Mouse (Mus musculus) embryonic stem cell, embryonic (primary cell): ENCODE measurements at regions not wholly inside any gene's neighbourhood (a gene's known extent, or its start where the extent isn't known, plus 50 kb on each side); places are given as distances from the start of the nearest gene placed in this dataset.

Source experiments
- CTCF ChIA-PET, 4 experiments: fragments of 300-600 bp in 2 of 4; fragments of 350-600 bp in 2 of 4; sonication (Branson Sonifier 250); formaldehyde crosslinking; loops; one replicate each; lab custom pipeline; 2022; ENCODE audit warnings: inconsistent platforms in 2 of 4; lab: Charles Lee
- POLR2A ChIA-PET, 4 experiments: fragments of 300-600 bp in 2 of 4; fragments of 350-600 bp in 2 of 4; sonication (Branson Sonifier 250); formaldehyde crosslinking; loops; one replicate each; lab custom pipeline; 2022; ENCODE audit warnings: antibody characterized with exemption in 4 of 4, inconsistent platforms in 1 of 4; lab: Charles Lee

DNA sequence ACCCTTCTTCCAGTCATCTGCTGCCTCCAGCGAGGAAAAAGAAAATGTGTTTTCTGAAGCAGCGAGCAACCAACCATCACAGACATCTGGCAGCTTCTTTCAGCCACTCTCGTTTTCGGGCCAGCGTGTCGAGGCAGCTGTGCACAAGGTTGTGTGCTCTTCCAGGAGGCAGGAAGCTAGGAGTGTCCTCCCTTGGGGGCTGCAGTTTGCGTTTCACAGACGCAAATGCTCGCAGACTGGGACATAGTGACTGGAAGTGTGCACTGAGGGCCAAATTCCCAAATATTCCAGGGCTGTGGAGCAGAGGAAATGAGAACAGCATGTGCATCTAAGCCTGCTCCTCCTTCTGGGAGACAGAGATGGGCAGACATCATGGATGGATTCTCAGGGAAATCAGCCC lies 105.6 kb downstream of the Gas1 start:
- POLR2A ChIA-PET = no interaction called here
- CTCF ChIA-PET = interaction anchor here in 1 of 4 experiments (0.9 kb wide), 1 partner anchor 216 kb away, joined by 3 read pairs; no protein-coding TSS in a partner anchor

DNA sequence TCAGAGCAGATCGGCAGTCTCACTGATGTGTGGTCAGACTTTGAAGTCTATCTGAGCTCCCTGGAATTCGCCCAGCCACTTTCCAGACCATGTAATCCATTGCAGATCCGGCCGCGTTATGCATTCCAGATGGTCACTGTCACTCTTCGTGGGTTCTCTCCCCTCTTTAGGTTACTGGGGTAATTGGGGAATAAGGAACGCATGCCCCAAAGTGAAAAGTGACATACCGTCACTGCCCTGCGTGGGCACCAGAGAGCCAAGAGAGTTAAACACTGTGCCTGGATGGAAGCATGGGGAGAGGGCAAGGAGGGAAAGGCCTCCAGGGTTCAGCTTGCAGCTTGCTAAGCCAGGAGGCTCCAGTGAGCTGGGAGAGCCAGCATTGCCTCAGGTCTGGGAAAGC lies 108.0 kb downstream of the Gas1 start:
- CTCF ChIA-PET = interaction anchor here in 1 of 4 experiments (0.6 kb wide), 2 partner anchors 179 to 1077 kb away, joined by 3 to 4 read pairs; no protein-coding TSS in a partner anchor
- POLR2A ChIA-PET = no interaction called here

DNA sequence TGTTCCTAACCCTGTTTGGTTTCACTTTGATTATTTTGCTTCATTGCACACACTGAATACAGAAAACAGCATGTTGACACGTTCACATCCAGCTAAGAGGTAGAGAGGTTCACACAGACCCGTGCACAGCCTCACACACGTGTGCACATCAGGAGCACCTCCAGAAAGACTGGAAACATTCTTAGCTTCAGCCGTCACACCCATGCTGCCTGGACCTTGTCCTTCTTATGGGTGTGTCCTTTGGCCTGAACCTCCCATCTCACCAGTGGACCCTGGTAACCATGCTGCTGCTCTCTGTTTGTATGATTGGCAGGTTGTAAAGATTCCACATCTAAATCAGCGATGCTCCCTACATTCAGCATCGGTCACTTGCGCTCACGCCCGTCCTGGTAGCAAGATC lies 109.8 kb downstream of the Gas1 start:
- CTCF ChIA-PET = no interaction called here
- POLR2A ChIA-PET = no interaction called here

DNA sequence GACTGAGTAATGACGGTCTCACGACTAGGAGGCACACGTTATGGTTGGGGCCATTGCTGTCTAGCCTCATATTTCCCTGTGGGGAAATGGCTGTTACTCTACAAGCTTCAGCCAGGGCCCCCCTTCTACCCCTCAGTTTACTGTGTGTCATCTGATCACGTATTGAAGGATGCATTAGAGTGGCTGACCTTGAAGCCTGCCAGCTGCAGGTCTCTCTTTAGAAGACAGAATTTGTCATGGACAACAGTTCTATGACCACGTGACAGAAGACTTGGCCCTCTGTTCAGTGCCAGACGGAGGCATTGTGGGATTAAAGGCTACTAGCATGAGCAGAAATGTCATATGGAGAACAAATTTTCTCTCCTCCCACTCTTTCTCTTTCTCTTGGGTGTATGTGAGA lies 115.6 kb downstream of the Gas1 start:
- ChIA-PET CTCF (no interaction called here), POLR2A (interaction anchor here in 1 of 4 experiments (1.3 kb wide), 1 partner anchor 11 kb away, joined by 6 read pairs; no protein-coding TSS in a partner anchor)

DNA sequence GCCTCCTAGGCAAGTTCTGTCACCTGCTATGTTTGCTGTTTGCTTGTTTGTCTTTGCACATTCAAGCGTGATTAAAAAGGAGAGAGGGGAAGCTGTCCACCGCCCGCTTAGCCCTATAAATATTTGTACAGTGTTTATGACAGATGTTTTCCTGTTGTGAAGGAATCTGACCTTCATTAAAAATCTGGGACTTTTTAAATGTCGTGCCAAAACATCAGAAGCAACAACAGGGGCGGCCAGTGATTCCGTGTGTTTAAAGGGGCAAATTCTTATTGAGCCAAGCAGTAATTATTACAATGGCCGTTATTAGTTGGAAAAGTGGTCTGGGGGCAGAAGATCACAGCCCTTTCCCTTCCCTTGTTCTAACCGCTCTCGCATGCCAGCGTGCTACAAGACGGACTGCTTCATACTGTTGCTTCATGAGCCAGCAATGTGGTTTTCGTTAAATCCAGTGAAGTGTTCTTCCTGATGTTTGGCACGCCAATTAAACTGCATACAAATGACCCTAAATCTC lies 119.3 kb downstream of the Gas1 start:
- POLR2A ChIA-PET = no interaction called here

DNA sequence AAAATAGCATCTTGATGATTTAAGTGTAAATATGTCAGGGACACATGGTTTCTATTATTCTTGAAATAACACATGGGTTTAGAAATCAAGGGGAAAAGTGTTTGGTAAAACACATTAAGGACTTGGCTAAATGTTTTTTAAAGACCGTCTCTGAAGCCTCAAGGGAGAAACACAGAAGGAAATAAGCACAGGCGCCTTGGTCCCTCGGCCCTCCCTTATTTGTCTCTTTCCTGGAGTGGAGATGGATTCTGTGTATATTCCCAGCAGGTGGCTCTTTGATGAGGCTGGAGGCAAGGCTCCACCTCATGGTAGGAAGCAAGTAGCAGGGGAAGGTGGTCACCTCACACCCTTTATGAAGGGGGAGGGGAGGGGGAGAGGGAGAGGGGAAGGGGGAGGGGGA lies 122.6 kb downstream of the Gas1 start:
- ChIA-PET POLR2A (no interaction called here), CTCF (no interaction called here)

More for the DNA sequence above, 119.3 kb downstream of the Gas1 start:
- CTCF ChIA-PET = no interaction called here

DNA sequence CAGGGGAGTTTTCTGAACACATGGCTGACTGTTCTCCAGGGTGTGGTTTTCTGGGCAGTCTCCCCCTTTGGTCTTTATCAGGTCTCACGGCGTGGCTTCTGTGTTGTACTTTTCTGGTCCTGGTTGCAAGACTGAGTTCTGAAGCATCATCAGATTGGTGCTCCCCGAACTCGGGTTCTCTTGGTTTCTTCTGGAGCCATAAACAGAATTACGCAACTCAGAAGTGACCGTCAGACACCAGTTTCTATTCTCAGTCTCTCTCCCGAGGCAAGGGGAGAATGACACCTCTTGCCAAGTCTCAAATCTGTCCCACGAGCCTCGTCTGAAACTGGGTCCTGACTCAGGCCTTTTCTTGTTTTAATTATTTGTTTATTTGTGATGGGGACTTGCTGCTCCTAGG lies 123.1 kb downstream of the Gas1 start:
- ChIA-PET POLR2A (no interaction called here), CTCF (no interaction called here)

DNA sequence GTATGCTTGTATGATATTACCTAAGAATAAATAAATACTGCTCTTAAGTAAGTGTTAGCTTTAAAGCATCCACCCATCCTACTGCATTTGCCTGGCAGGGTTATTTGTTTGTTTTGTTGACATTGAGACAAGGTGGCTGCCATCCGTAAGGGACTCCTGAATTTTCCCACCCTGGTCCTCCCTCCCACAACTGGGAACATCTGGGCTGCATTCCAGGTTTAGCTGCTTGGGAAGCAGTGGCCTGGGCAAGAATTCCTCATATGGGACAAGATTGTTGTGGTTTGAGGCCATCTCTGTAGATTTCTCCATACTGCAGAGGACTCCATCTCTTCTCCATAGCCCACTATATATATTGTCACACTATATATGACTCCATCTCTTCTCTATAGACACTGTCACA lies 125.3 kb downstream of the Gas1 start:
- CTCF ChIA-PET = interaction anchor here in 1 of 4 experiments (0.8 kb wide), 1 partner anchor 127 kb away, joined by 3 read pairs; no protein-coding TSS in a partner anchor

DNA sequence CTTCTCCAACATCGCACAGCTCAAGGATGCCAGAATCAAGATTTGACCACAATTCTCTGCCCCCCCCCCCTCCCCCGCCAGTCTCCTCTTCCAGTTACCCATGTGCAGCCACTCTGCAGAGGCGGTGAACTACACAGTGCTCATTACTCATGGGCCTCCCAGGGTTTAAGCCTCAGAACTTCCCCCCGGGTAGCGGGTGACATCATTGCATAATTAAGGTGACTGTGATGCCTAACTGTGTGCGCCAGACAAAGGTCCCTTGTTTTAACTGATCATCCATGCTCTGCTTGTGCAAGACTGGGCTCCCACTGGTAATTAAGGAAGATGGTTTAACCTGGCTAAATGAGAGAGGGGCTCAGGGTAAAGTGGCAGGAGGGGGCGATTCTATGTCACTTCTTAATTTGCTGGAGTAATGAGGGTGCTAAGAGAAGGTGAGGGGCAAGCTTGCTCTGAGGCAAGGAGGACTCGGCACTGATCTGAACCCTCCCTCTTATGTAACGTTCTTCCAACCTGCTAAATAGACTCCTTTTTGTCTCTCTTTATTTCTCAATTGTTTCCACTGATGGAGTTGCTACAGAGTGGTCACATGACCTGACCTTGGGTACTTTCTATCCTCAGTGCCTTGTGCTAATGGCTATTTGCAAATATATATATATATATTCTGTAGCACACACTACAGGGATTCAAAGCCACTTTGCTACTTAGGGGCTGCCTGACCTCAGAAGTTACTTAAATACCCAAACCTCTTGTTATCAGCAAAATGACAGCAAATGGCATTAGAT lies 126.2 kb downstream of the Gas1 start:
- POLR2A ChIA-PET = interaction anchor here in 1 of 4 experiments (1.6 kb wide), 1 partner anchor 11 kb away, joined by 6 read pairs; no protein-coding TSS in a partner anchor
- CTCF ChIA-PET = interaction anchor here in 1 of 4 experiments (0.6 kb wide), 1 partner anchor 1308 kb away, joined by 5 read pairs; no protein-coding TSS in a partner anchor

More for the DNA sequence above, 125.3 kb downstream of the Gas1 start:
- POLR2A ChIA-PET = no interaction called here

DNA sequence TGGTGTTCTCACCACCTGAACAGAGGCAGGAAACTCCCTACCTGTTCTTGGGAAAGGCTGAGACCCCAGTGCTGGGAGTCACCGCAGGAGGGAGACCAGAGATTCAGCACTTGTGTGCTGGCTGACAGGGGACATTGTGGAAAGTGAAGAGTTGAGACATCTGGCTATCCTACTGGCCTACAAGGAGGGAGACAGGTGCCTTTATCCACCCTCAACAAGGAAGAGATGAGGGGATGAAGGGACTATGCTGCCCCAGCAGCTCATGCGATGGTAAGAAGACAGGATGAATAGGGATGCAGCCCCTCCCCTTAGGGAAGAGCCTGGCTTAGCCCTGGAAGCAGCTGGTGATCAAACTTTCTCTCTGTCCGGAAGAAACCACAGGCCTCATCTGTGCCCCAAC lies 127.5 kb downstream of the Gas1 start:
- ChIA-PET POLR2A (interaction anchor here in 1 of 4 experiments (1.6 kb wide), 1 partner anchor 12 kb away, joined by 6 read pairs; no protein-coding TSS in a partner anchor), CTCF (no interaction called here)

DNA sequence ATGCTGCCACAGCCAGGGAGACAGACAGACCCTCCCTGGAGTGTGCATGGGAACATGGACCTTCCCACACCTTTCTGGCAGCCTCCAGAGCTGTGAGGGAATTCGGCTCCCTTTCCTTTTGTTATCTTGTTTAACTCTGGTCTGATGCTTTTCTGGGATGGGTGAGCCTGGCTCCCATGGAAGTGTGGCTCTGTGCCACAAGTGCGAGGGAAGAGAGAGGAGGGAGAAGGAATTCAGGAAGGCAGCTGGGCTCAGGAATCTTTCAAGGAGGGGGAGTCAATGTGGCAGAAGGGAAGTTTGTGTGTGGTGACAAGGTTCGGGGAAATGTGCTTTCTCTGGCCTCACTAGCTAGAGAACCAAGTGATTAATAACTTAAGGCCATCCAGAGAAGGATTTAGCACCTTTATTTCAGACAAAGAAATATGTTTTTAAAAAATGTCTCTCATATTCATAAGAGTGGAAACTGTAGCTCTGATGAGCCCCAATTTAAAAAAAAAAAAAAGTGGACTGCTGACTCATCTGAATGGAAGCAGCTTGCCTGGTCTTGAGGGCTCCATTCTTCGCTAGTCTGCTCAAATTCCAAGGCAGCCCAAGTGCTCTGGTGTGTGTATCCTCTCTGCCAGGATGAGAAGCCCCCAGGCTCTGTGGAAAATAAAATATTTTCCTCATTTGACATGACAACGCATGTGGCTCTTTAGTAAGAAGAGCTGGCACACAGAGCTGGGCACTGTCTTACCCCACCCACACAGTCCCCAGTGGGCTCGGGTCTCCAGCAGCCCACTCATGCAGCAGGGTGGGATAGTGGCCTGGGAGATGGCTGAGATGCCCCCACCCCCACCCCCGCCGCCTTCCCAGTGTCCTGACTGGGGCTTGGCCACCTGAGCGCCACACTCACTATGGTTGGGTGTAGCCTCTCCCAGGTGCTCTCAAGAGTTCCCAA lies 129.1 kb downstream of the Gas1 start:
- ChIA-PET POLR2A (interaction anchor here in 1 of 4 experiments (1.1 kb wide), 1 partner anchor 14 kb away, joined by 3 read pairs; no protein-coding TSS in a partner anchor), CTCF (interaction anchor here in 2 of 4 experiments (0.6 to 0.7 kb wide), 2 partner anchors 182 to 1795 kb away, joined by 3 to 5 read pairs; no protein-coding TSS in a partner anchor)

DNA sequence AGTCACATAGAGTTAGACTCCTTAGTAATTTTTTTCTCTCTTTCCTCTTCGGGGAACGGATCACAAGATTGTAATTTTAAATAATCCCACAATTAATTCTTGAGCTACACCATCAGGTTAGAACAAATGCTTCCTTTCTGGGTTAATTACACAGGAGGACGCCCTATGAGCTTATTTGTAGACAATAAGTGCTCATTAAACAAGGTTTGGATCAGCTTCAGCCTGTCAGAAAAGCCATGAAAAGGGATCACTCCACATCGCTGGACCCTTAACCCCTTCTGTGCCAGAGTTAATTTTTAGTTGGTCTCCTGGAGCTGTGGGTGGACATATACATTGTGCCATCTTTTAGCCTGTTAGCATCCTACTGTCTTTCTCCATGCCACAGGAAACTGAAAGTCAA lies 131.4 kb downstream of the Gas1 start:
- ChIA-PET POLR2A (interaction anchor here in 1 of 4 experiments (1.3 kb wide), 1 partner anchor 15 kb away, joined by 5 read pairs; no protein-coding TSS in a partner anchor), CTCF (no interaction called here)

DNA sequence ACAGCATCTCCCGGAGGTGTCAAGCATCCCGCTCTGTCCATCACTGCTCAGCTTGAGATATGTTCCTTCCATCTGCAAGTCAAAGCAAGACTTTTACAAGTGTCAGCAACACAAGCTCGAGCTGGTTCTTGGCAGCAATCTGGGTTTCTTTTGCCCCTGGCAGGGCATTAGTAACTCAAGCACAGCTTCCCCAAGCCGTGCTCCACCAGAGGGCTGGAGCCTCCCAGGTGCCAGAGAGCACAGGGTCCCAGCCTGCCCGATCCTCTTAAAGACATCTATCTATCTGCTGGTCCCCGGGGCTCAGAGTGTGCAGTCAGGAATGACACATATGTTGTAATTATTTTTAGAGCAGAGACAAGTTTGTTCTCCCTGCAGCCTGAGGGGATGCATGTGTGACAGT lies 132.3 kb downstream of the Gas1 start:
- POLR2A ChIA-PET = no interaction called here

DNA sequence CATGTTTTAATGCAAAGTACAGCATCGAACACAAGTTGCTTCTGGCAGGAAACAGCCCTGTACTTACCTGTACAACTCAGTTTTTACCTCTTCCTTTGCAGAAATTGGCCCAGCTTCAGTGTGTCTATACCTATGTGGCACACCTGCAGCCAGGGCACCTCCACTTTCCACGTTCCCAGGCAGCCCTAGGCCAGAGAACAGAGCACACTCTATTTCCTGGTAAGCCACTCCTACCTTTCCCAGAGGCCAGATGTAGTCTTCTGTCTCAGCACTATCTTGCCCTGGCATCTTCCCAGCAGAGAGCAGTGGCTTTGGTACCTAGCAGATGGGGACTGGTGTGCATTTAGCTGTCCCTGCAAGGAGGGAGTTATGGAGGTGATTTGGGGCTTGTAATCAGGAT lies 134.7 kb downstream of the Gas1 start:
- ChIA-PET CTCF (no interaction called here), POLR2A (no interaction called here)

More for the DNA sequence above, 132.3 kb downstream of the Gas1 start:
- CTCF ChIA-PET = no interaction called here

DNA sequence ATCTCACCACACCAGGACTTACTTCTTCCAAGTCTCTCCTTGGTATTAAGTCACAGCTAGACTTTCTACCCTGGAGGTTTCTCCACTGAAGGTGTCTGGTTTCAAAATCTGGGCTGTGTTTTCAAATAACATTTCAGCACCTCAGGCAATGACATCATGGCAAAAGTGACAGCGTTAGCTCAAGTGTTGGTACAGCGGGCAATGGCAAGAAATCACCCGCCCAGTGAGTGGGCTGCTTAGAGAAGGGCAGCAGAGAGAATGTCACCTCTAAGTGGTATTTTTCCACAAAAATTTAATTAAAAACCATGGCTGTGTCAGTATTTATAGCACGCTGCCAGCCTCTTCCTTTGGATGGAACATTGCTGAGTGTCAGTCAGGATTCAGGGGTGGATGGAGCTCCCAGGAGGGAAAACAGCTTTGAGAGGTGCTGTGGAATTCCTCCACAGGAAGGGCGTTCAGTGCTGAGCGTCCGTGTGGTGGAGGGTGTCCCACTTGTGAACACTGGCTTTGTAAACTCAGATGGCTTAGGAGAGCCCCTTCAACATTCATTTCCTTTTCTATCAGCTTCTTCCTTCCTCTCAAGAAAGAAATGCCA lies 141.5 kb downstream of the Gas1 start:
- POLR2A ChIA-PET = no interaction called here
- CTCF ChIA-PET = no interaction called here

DNA sequence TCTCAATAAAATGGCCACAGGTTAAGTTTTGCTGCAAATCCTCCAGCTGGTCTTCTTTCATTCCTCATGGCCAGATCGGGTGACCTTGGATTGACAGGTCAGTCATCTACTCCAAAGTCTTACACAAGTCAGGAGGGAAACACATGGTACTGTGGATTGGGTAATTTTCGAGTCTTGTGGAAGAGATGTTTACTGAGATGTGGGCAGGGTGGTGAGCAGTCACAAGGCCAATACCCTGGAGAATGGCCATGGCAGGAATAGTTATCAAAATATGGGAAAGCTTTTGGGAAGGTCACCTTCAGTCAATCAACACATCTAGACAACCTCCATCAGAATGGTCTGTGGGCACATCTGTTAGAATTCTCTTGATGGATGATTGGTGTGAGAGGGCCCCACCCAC lies 144.0 kb downstream of the Gas1 start:
- ChIA-PET CTCF (interaction anchor here in 1 of 4 experiments (0.6 kb wide), 1 partner anchor 275 kb away, joined by 3 read pairs; no protein-coding TSS in a partner anchor), POLR2A (no interaction called here)

DNA sequence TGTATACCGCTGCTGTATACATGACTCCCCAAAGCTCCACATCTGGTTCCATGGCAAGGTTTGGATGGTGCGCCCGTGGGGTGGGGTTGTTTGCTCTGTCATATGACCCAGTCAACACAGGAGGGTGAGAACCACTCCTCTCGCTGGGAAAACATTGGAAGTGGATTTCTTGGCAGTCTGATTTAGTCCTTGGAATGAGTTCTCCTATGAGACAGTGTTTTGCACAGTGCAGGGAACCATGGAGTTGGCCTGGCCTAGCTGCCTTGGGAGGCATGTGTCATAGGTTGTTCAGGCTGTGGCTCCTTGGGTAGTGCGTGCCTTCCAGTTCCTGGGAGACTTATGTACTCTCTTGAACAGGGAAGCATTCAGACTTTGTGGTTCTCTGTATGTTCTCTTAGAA lies 144.6 kb downstream of the Gas1 start:
- POLR2A ChIA-PET = interaction anchor here in 1 of 4 experiments (1.3 kb wide), 1 partner anchor 18 kb away, joined by 3 read pairs; no protein-coding TSS in a partner anchor
- CTCF ChIA-PET = interaction anchor here in 1 of 4 experiments (0.6 kb wide), 1 partner anchor 274 kb away, joined by 3 read pairs; no protein-coding TSS in a partner anchor

DNA sequence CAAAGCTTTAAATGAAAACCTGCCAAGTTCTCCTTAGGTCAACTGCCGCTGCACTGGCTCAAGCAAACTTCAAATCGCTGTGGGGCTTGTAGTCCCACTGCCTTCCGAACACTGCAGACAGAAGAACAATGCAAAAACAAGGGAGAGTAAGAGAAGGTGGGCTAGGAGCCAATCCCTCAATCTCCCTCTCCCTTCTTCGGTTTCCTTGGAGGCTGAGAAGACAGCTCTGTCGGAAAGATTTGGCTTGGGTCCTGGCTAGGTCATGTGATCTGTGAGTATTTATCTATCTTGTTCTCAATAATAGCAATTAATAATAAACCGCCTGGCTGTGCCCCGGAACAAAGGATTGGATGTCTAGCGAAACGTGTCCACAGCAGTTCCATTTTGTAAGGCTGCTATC lies 147.6 kb downstream of the Gas1 start:
- POLR2A ChIA-PET = no interaction called here
- CTCF ChIA-PET = no interaction called here

DNA sequence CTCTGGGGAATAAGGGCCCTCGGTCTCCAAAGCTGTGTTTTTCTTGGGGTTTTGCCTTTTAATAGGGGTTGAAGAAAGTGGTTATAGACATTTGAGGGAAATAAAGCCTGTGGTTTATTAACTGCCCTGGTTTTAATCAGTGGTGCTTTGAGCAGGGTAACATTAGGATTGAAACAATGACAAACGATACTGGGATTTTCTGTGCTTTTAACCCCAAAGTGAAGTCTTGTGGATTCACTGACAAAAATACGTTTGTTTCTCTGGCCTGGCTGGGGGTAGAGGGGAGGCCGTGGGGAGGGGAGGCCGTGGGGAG lies 157.0 kb downstream of the Gas1 start:
- ChIA-PET CTCF (no interaction called here), POLR2A (interaction anchor here in 1 of 4 experiments (0.7 kb wide), 1 partner anchor 1645 kb away, joined by 3 read pairs; no protein-coding TSS in a partner anchor)
